Mouse (Mus musculus): ENCODE data around the gene Olfr802. TPM values are rescaled to one million over a fixed set of nuclear protein-coding genes. Genes with fewer than 3 reads are reported as not detected.

The Olfr802 gene
- polyA plus RNA-seq (2012; rRNA removed; ENCODE audit: low replicate concordance): not detected in 2 replicates

GRCm38 (mm10) chr10:129688069-129688468, at the start of gene Olfr802:
Olfr802 (minus strand) TSS chr10:129688169.

GRCm38 (mm10) chr10:129729275-129729674, 41.3 kb upstream of the Olfr802 start, which contains the start of gene Olfr805:
Olfr805 (minus strand) TSS chr10:129729375.

DNA sequence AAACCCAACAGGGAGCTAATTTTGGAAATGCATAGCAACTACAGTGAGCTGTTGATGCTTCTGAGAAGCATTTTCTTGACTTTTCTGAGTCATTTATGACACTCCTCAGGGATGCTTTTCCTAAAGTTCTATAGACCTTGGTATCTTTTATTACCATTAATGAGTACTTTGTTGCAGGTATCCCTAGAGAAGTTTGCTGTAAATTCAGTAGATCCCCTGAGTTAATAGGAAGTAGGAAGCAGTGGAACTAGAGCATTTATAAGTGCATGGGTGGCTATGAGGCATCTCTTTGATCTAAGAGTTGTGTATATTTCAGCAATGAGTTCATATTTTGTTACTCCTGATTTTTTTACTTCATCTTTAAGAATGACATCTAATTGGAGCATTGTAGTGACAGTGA, 14.9 kb upstream of the Olfr802 start, which contains the start of gene Olfr804:
Gene Olfr804 (plus strand): TSS at position 301 of the 400 bp plus-strand sequence.

DNA sequence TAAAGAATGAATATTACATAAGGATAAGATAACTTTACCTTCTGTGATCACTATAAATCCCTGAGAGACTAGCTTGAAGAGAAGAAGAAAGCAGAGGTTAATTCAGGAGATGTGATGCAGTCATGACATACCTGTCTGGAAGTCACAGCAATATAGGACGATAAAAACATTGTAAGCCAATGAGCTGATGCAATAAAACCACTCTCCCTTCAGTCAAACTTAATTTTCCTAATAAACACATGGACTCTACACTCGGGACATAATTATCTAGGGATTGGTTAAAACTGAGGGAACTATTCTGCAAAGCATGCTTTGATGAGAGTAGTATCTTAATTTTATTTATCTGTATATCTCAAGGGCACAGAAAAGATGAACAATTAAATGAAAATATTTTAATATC, 6.2 kb upstream of the Olfr802 start, which contains the start of gene Olfr803:
Gene Olfr803 (minus strand): TSS at position 101 of the 400 bp plus-strand sequence.

DNA sequence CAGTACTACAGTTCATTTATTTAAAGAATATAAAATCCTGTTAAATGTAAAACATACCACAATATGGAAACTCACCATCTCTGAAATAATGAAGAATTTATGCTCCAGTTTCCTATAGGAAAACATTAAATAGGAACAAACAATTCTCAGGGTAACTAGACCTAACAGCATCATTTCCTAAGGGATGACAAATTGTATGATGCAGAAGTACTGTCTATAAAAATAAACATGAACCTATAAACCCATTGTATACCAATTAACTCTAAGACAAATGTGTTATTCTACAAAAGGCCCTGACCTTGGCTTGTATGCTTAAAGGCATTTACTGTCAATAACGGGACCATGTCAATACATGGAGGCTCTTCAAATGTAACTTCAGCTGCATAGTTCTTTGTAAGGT, 14.2 kb downstream of the Olfr802 start, which contains the start of gene Olfr801:
Gene Olfr801 (minus strand): TSS at position 101 of the 400 bp plus-strand sequence.

DNA sequence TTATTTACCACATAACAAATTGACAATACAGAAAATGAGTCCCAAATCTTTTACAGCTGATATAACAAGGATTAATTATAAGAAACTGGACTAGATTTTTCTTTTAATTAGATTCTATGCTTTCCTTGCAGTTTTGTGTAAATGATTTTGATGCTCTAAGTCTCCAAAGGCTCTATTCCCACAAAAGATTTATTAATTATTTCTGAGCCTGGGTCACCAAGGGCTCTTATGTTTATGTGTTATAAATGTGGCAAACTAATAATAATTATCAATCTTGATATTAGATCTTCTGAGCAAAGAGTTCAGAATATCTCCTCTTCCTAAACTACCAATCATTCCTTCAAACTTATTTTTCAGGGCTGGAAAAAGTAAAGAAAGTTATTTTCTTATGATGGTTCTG, 30.6 kb downstream of the Olfr802 start, which contains the start of gene Olfr800:
Gene Olfr800 (plus strand): TSS at position 301 of the 400 bp plus-strand sequence.

GRCm38 (mm10) chr10:129637184-129637583, 50.8 kb downstream of the Olfr802 start, which contains the start of gene Olfr799:
Olfr799 (plus strand) TSS chr10:129637484.

GRCm38 (mm10) chr10:129627834-129628233, 60.1 kb downstream of the Olfr802 start, which contains the start of gene Olfr798:
Olfr798 (minus strand) TSS chr10:129627934.

Other genes starting within 250 kb of the Olfr802 start
- gene Olfr787, start 226.3 kb downstream of the Olfr802 start, polyA plus RNA-seq (2012; rRNA removed; ENCODE audit: low replicate concordance): not detected in 2 replicates
- gene Olfr788, start 217.2 kb downstream of the Olfr802 start, polyA plus RNA-seq (2012; rRNA removed; ENCODE audit: low replicate concordance): not detected in 2 replicates
- gene Olfr789, start 203.4 kb downstream of the Olfr802 start, polyA plus RNA-seq (2012; rRNA removed; ENCODE audit: low replicate concordance): not detected in 2 replicates
- gene Olfr790, start 189.7 kb downstream of the Olfr802 start, polyA plus RNA-seq (2012; rRNA removed; ENCODE audit: low replicate concordance): not detected in 2 replicates
- gene Olfr791, start 166.4 kb downstream of the Olfr802 start, polyA plus RNA-seq (2012; rRNA removed; ENCODE audit: low replicate concordance): not detected in 2 replicates
- gene Olfr792, start 149.0 kb downstream of the Olfr802 start, polyA plus RNA-seq (2012; rRNA removed; ENCODE audit: low replicate concordance): not detected in 2 replicates
- gene Olfr794, start 120.5 kb downstream of the Olfr802 start, polyA plus RNA-seq (2012; rRNA removed; ENCODE audit: low replicate concordance): not detected in 2 replicates
- gene Olfr796, start 75.6 kb downstream of the Olfr802 start, polyA plus RNA-seq (2012; rRNA removed; ENCODE audit: low replicate concordance): not detected in 2 replicates
- gene Olfr798, start 60.2 kb downstream of the Olfr802 start, polyA plus RNA-seq (2012; rRNA removed; ENCODE audit: low replicate concordance): not detected in 2 replicates
- not detected in 2 replicates for gene Olfr799, start 50.7 kb downstream of the Olfr802 start, polyA plus RNA-seq (2012; rRNA removed; ENCODE audit: low replicate concordance)
- not detected in 2 replicates for gene Olfr800, start 30.5 kb downstream of the Olfr802 start, polyA plus RNA-seq (2012; rRNA removed; ENCODE audit: low replicate concordance)
- gene Olfr801, start 14.3 kb downstream of the Olfr802 start, polyA plus RNA-seq (2012; rRNA removed; ENCODE audit: low replicate concordance): not detected in 2 replicates
- not detected in 2 replicates for gene Olfr803, start 6.1 kb upstream of the Olfr802 start, polyA plus RNA-seq (2012; rRNA removed; ENCODE audit: low replicate concordance)
- not detected in 2 replicates for gene Olfr804, start 15.0 kb upstream of the Olfr802 start, polyA plus RNA-seq (2012; rRNA removed; ENCODE audit: low replicate concordance)
- gene Olfr805, start 41.2 kb upstream of the Olfr802 start, polyA plus RNA-seq (2012; rRNA removed; ENCODE audit: low replicate concordance): not detected in 2 replicates
- not detected in 2 replicates for gene Olfr806, start 53.8 kb upstream of the Olfr802 start, polyA plus RNA-seq (2012; rRNA removed; ENCODE audit: low replicate concordance)
- not detected in 2 replicates for gene Olfr807, start 69.6 kb upstream of the Olfr802 start, polyA plus RNA-seq (2012; rRNA removed; ENCODE audit: low replicate concordance)
- not detected in 2 replicates for gene Olfr808, start 77.3 kb upstream of the Olfr802 start, polyA plus RNA-seq (2012; rRNA removed; ENCODE audit: low replicate concordance)
- gene Olfr809, start 86.5 kb upstream of the Olfr802 start, polyA plus RNA-seq (2012; rRNA removed; ENCODE audit: low replicate concordance): not detected in 2 replicates
- gene Olfr810, start 106.7 kb upstream of the Olfr802 start, polyA plus RNA-seq (2012; rRNA removed; ENCODE audit: low replicate concordance): not detected in 2 replicates
- gene Olfr811, start 116.2 kb upstream of the Olfr802 start, polyA plus RNA-seq (2012; rRNA removed; ENCODE audit: low replicate concordance): not detected in 2 replicates
- not detected in 2 replicates for gene Olfr812, start 157.9 kb upstream of the Olfr802 start, polyA plus RNA-seq (2012; rRNA removed; ENCODE audit: low replicate concordance)
- not detected in 2 replicates for gene Olfr813, start 167.2 kb upstream of the Olfr802 start, polyA plus RNA-seq (2012; rRNA removed; ENCODE audit: low replicate concordance)
- not detected in 2 replicates for gene Olfr814, start 191.7 kb upstream of the Olfr802 start, polyA plus RNA-seq (2012; rRNA removed; ENCODE audit: low replicate concordance)
- not detected in 2 replicates for gene Olfr815, start 217.7 kb upstream of the Olfr802 start, polyA plus RNA-seq (2012; rRNA removed; ENCODE audit: low replicate concordance)
- not detected in 2 replicates for gene Olfr816, start 227.4 kb upstream of the Olfr802 start, polyA plus RNA-seq (2012; rRNA removed; ENCODE audit: low replicate concordance)

Measured in duodenum, adult 2 months (tissue).